Mouse (Mus musculus): Measurements from ENCODE around the gene Bbx. TPM values are rescaled to one million over a fixed set of nuclear protein-coding genes. Genes with fewer than 3 reads are reported as not detected.
A peak's percentile ranks its signal among the peaks of the same experiment; 100 is the strongest.

The Bbx gene
- polyA plus RNA-seq, 1 experiment from 2014 or later = 27.4 TPM

GRCm38 (mm10) chr16:50445014-50445413, 12.8 kb upstream of the Bbx start:
- Histone ChIP-seq H3K4me3 (replicated peaks; ENCODE audit: low read length) (no peak overlapping the region), H3K4me1 (replicated peaks; ENCODE audit: control insufficient read depth, insufficient read depth, low read length) (no peaks in the 10 kb centered on the region), H3K36me3 (ENCODE audit: control insufficient read depth, insufficient read depth) (no peaks in the 10 kb centered on the region), H3K4me2 (ENCODE audit: low read length) (no peak overlapping the region), H3K9me3 (ENCODE audit: control insufficient read depth, low read length) (no peaks in the 10 kb centered on the region), H3K27me3 (replicated peaks; ENCODE audit: control insufficient read depth, insufficient read depth, low read length) (no peaks in the 10 kb centered on the region), H3K27ac (ENCODE audit: low read length) (no peak overlapping the region), H3K9ac (replicated peaks; ENCODE audit: low read depth, low read length) (no peak overlapping the region)
- 92% methylated on average over 6 of the region's 6 CpGs for WGBS
- ATAC-seq = no peak

GRCm38 (mm10) chr16:50438816-50439215, 6.6 kb upstream of the Bbx start:
- no peak overlapping the region for H3K4me2 ChIP-seq (ENCODE audit: low read length)
- no peak overlapping the region for H3K27ac ChIP-seq (ENCODE audit: low read length)
- no peaks in the 10 kb centered on the region for H3K27me3 ChIP-seq (replicated peaks; ENCODE audit: control insufficient read depth, insufficient read depth, low read length)
- H3K36me3 ChIP-seq (ENCODE audit: control insufficient read depth, insufficient read depth) = no peaks in the 10 kb centered on the region
- WGBS = 80% methylated on average over 3 of the region's 3 CpGs
- no peaks in the 10 kb centered on the region for H3K4me1 ChIP-seq (replicated peaks; ENCODE audit: control insufficient read depth, insufficient read depth, low read length)
- no peaks in the 10 kb centered on the region for H3K9me3 ChIP-seq (ENCODE audit: control insufficient read depth, low read length)
- H3K9ac ChIP-seq (replicated peaks; ENCODE audit: low read depth, low read length) = no peak overlapping the region
- no peak for ATAC-seq
- H3K4me3 ChIP-seq (replicated peaks; ENCODE audit: low read length) = no peak overlapping the region

- Histone ChIP-seq H3K4me2 (ENCODE audit: low read length) (no peak overlapping the region), H3K27ac (ENCODE audit: low read length) (no peak overlapping the region), H3K9me3 (ENCODE audit: control insufficient read depth, low read length) (no peaks in the 10 kb centered on the region), H3K9ac (replicated peaks; ENCODE audit: low read depth, low read length) (no peak overlapping the region), H3K4me3 (replicated peaks; ENCODE audit: low read length) (no peak overlapping the region), H3K36me3 (ENCODE audit: control insufficient read depth, insufficient read depth) (no peaks in the 10 kb centered on the region), H3K4me1 (replicated peaks; ENCODE audit: control insufficient read depth, insufficient read depth, low read length) (0 out of 2 replicates have a peak, but pooled peaks cover under 1% of the 10 kb centered on the region), H3K27me3 (replicated peaks; ENCODE audit: control insufficient read depth, insufficient read depth, low read length) (no peaks in the 10 kb centered on the region)
- WGBS = 86% methylated on average over 15 of the region's 15 CpGs
- ATAC-seq = no peak
Observed at GRCm38 (mm10) chr16:50437788-50438187, 5.6 kb upstream of the Bbx start.

GRCm38 (mm10) chr16:50437331-50437730, 5.1 kb upstream of the Bbx start:
- Histone ChIP-seq H3K27me3 (replicated peaks; ENCODE audit: control insufficient read depth, insufficient read depth, low read length) (no peaks in the 10 kb centered on the region), H3K4me2 (ENCODE audit: low read length) (no peak overlapping the region), H3K27ac (ENCODE audit: low read length) (no peak overlapping the region), H3K4me3 (replicated peaks; ENCODE audit: low read length) (no peak overlapping the region), H3K36me3 (ENCODE audit: control insufficient read depth, insufficient read depth) (no peaks in the 10 kb centered on the region), H3K4me1 (replicated peaks; ENCODE audit: control insufficient read depth, insufficient read depth, low read length) (0 out of 2 replicates have a peak, but pooled peaks cover 3% of the 10 kb centered on the region), H3K9me3 (ENCODE audit: control insufficient read depth, low read length) (no peaks in the 10 kb centered on the region), H3K9ac (replicated peaks; ENCODE audit: low read depth, low read length) (no peak overlapping the region)
- 53% methylated on average over 2 of the region's 2 CpGs for WGBS
- no peak for ATAC-seq

GRCm38 (mm10) chr16:50431011-50431981, 894 bp downstream of the Bbx start:
- peak; percentile 59 for ATAC-seq
- Histone ChIP-seq H3K27me3 (replicated peaks; ENCODE audit: control insufficient read depth, insufficient read depth, low read length) (no peaks in the 10 kb centered on the region), H3K36me3 (ENCODE audit: control insufficient read depth, insufficient read depth) (no peaks in the 10 kb centered on the region), H3K4me3 (replicated peaks; ENCODE audit: low read length) (peak overlapping the region; percentile 93), H3K4me1 (replicated peaks; ENCODE audit: control insufficient read depth, insufficient read depth, low read length) (peaks cover 7% of the 10 kb centered on the region), H3K9me3 (ENCODE audit: control insufficient read depth, low read length) (no peaks in the 10 kb centered on the region), H3K9ac (replicated peaks; ENCODE audit: low read depth, low read length) (peak overlapping the region; percentile 87), H3K27ac (ENCODE audit: low read length) (peak overlapping the region; percentile 98), H3K4me2 (ENCODE audit: low read length) (peak overlapping the region; percentile 82)
- WGBS = under 1% methylated on average over 69 of the region's 72 CpGs

GRCm38 (mm10) chr16:50430515-50430877, 1.7 kb downstream of the Bbx start:
- H3K9me3 ChIP-seq (ENCODE audit: control insufficient read depth, low read length) = no peaks in the 10 kb centered on the region
- H3K4me1 ChIP-seq (replicated peaks; ENCODE audit: control insufficient read depth, insufficient read depth, low read length) = peaks cover 7% of the 10 kb centered on the region
- no peak for ATAC-seq
- 0 out of 2 replicates have a peak overlapping the region, but pooled peaks have one; percentile 9 for H3K27ac ChIP-seq (ENCODE audit: low read length)
- no peaks in the 10 kb centered on the region for H3K36me3 ChIP-seq (ENCODE audit: control insufficient read depth, insufficient read depth)
- H3K27me3 ChIP-seq (replicated peaks; ENCODE audit: control insufficient read depth, insufficient read depth, low read length) = no peaks in the 10 kb centered on the region
- WGBS = 0% methylated on average over 12 of the region's 12 CpGs
- H3K9ac ChIP-seq (replicated peaks; ENCODE audit: low read depth, low read length) = peak overlapping the region; percentile 87
- peak overlapping the region; percentile 93 for H3K4me3 ChIP-seq (replicated peaks; ENCODE audit: low read length)
- peak overlapping the region; percentile 82 for H3K4me2 ChIP-seq (ENCODE audit: low read length)

- H3K4me3 ChIP-seq (replicated peaks; ENCODE audit: low read length) = peak overlapping the region; percentile 93
- H3K27ac ChIP-seq (ENCODE audit: low read length) = no peak overlapping the region
- H3K4me1 ChIP-seq (replicated peaks; ENCODE audit: control insufficient read depth, insufficient read depth, low read length) = peaks cover 7% of the 10 kb centered on the region
- H3K27me3 ChIP-seq (replicated peaks; ENCODE audit: control insufficient read depth, insufficient read depth, low read length) = no peaks in the 10 kb centered on the region
- H3K36me3 ChIP-seq (ENCODE audit: control insufficient read depth, insufficient read depth) = no peaks in the 10 kb centered on the region
- H3K4me2 ChIP-seq (ENCODE audit: low read length) = peak overlapping the region; percentile 82
- H3K9ac ChIP-seq (replicated peaks; ENCODE audit: low read depth, low read length) = peak overlapping the region; percentile 87
- ATAC-seq = no peak
- H3K9me3 ChIP-seq (ENCODE audit: control insufficient read depth, low read length) = no peaks in the 10 kb centered on the region
- under 1% methylated on average over 58 of the region's 69 CpGs for WGBS
Observed at GRCm38 (mm10) chr16:50429692-50430514, 2.3 kb downstream of the Bbx start.

- Histone ChIP-seq H3K4me2 (ENCODE audit: low read length) (peak overlapping the region; percentile 82), H3K36me3 (ENCODE audit: control insufficient read depth, insufficient read depth) (no peaks in the 10 kb centered on the region), H3K9me3 (ENCODE audit: control insufficient read depth, low read length) (no peaks in the 10 kb centered on the region), H3K4me3 (replicated peaks; ENCODE audit: low read length) (peak overlapping the region; percentile 93), H3K27me3 (replicated peaks; ENCODE audit: control insufficient read depth, insufficient read depth, low read length) (no peaks in the 10 kb centered on the region), H3K9ac (replicated peaks; ENCODE audit: low read depth, low read length) (peak overlapping the region; percentile 87), H3K27ac (ENCODE audit: low read length) (no peak overlapping the region), H3K4me1 (replicated peaks; ENCODE audit: control insufficient read depth, insufficient read depth, low read length) (peaks cover 7% of the 10 kb centered on the region)
- WGBS = 3% methylated on average over 23 of the region's 23 CpGs
- ATAC-seq = no peak
Observed at GRCm38 (mm10) chr16:50428871-50429691, 3.1 kb downstream of the Bbx start.
